Mouse (Mus musculus): ENCODE measurements around the gene Olfr615. TPM values are rescaled to one million over a fixed set of nuclear protein-coding genes. Genes with fewer than 3 reads are reported as not detected.

Gene Olfr615
- polyA plus RNA-seq (2012; rRNA removed; ENCODE audit: low replicate concordance): not detected in 2 replicates

GRCm38 (mm10) chr7:103555779-103556178, at the start of gene Olfr615:
Gene Olfr615, plus strand, starts transcription at chr7:103556079.

GRCm38 (mm10) chr7:103512022-103512421, 43.9 kb upstream of the Olfr615 start, which contains the start of gene Olfr610:
Gene Olfr610, minus strand, starts transcription at chr7:103512122.

GRCm38 (mm10) chr7:103520746-103521145, 35.1 kb upstream of the Olfr615 start, which contains the start of gene Olfr611:
Gene Olfr611, minus strand, starts transcription at chr7:103520846.

GRCm38 (mm10) chr7:103542617-103543016, 13.3 kb upstream of the Olfr615 start, which contains the start of gene Olfr612:
Gene Olfr612, minus strand, starts transcription at chr7:103542717.

DNA sequence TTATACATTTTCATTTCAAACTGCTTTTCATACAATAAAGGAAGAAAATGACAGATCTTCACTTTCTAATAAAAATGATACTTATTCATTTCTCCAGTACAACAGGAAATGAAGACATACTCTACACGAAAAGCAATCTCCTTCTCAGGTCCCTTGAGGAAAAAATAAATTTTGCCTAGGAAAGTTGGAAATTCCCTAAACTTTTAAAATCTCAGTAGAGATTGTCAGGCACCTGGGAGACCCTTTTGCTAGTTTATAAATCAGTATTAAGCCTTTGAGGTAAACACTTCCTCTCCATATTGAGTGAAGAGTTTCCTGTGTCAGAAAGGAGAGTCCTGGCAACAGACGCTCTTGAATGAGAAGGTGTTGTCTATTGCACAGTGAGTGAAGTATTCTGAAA, 8.1 kb upstream of the Olfr615 start, which contains the start of gene Olfr613:
TSS of gene Olfr613 (plus strand) at position 301 of the 400 bp plus-strand sequence.

DNA sequence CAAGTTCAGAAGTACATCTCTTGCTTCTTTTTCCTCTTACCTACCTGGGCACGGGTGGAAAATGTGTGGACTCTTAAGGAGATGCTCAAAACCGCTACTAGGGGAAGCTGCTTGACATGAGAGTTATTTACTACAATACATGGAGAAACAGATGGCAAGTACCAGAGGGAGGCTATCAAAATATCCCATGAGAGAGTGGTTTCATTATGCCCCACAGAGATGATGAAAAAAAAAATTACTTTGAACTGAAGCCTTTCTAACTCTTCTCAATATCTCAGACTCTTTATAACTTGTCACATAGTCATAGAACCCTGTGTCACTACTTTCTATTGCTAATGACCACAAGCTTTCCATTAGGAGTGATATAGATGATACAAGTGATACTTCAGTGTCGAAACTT, 13.2 kb downstream of the Olfr615 start, which contains the start of gene Olfr616:
TSS of gene Olfr616 (minus strand) at position 101 of the 400 bp plus-strand sequence.

DNA sequence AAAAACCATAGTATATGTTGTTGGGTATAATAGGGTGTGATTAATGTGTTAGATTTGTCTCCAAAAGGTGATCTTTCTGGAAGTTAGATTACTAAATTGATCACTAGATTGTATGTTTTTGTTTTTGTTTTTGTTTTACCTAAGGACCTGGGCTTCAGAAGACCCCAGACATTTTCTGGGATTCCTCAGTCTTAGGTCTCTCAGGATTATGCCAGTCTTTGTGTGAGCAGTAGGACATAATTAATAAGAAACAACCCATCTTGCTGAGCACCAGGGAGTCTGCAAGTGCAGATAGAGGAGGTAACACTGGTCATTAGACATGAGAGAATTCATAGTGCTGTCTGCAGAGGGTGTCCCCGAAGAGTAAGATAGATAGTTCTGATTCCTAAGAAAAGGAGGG, 16.9 kb downstream of the Olfr615 start, which contains the start of gene Olfr617:
TSS of gene Olfr617 (plus strand) at position 301 of the 400 bp plus-strand sequence.

DNA sequence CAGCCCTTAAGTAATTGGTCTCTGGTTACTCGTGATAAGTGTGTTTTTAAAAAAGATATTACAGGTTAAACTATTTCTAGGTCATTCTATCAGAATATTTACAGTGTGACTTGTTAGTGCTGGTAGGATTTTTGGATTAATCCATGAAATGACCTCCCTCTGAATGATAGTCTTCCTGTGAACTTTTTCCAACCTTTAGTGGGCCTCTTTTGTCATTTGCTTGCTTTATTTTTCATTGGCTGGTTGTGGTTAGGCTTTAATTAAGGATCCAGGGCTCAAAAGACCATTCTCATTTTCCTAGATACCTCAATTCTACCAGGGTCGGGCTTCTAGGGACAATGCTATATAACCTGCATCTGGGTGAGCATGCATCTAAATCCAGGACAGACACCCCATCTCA, 33.9 kb downstream of the Olfr615 start, which contains the start of gene Olfr618:
TSS of gene Olfr618 (plus strand) at position 301 of the 400 bp plus-strand sequence.

DNA sequence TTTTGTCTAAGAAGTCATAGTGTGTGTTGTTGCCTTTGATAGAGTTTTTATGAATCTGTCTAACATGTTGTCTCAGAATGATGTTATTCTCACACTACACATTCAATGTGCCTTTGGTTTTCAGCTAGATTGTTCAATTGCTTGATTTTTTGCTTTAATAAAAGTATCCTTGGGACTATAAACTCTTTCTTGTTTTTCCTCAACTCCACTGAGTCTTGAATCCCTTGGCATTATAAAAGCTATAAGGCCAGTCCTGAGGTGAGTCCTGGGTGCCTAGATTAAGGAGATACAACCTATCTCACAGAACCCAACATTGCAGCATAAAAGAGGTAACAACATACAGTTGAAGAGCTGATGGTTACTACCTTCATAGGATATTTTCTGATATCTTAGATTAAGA, 44.4 kb downstream of the Olfr615 start, which contains the start of gene Olfr619:
TSS of gene Olfr619 (plus strand) at position 301 of the 400 bp plus-strand sequence.

GRCm38 (mm10) chr7:103612434-103612833, 56.6 kb downstream of the Olfr615 start, which contains the start of gene Olfr620:
Gene Olfr620, minus strand, starts transcription at chr7:103612534.

Other genes starting within 250 kb of the Olfr615 start
- gene Olfr597, start 239.8 kb upstream of the Olfr615 start, polyA plus RNA-seq (2012; rRNA removed; ENCODE audit: low replicate concordance): not detected in 2 replicates
- gene Olfr598, start 232.5 kb upstream of the Olfr615 start, polyA plus RNA-seq (2012; rRNA removed; ENCODE audit: low replicate concordance): not detected in 2 replicates
- gene Olfr599, start 220.2 kb upstream of the Olfr615 start, polyA plus RNA-seq (2012; rRNA removed; ENCODE audit: low replicate concordance): not detected in 2 replicates
- gene Olfr600, start 206.4 kb upstream of the Olfr615 start, polyA plus RNA-seq (2012; rRNA removed; ENCODE audit: low replicate concordance): not detected in 2 replicates
- not detected in 2 replicates for gene Olfr601, start 193.4 kb upstream of the Olfr615 start, polyA plus RNA-seq (2012; rRNA removed; ENCODE audit: low replicate concordance)
- not detected in 2 replicates for gene Olfr603, start 169.9 kb upstream of the Olfr615 start, polyA plus RNA-seq (2012; rRNA removed; ENCODE audit: low replicate concordance)
- gene Usp17lc, start 141.0 kb upstream of the Olfr615 start, polyA plus RNA-seq (2012; rRNA removed; ENCODE audit: low replicate concordance): not detected in 2 replicates
- not detected in 2 replicates for gene Olfr605, start 110.6 kb upstream of the Olfr615 start, polyA plus RNA-seq (2012; rRNA removed; ENCODE audit: low replicate concordance)
- not detected in 2 replicates for gene Olfr606, start 107.0 kb upstream of the Olfr615 start, polyA plus RNA-seq (2012; rRNA removed; ENCODE audit: low replicate concordance)
- not detected in 2 replicates for gene Olfr607, start 91.9 kb upstream of the Olfr615 start, polyA plus RNA-seq (2012; rRNA removed; ENCODE audit: low replicate concordance)
- gene Olfr608, start 86.2 kb upstream of the Olfr615 start, polyA plus RNA-seq (2012; rRNA removed; ENCODE audit: low replicate concordance): not detected in 2 replicates
- not detected in 2 replicates for gene Olfr609, start 58.0 kb upstream of the Olfr615 start, polyA plus RNA-seq (2012; rRNA removed; ENCODE audit: low replicate concordance)
- not detected in 2 replicates for gene Olfr610, start 44.0 kb upstream of the Olfr615 start, polyA plus RNA-seq (2012; rRNA removed; ENCODE audit: low replicate concordance)
- not detected in 2 replicates for gene Olfr611, start 35.2 kb upstream of the Olfr615 start, polyA plus RNA-seq (2012; rRNA removed; ENCODE audit: low replicate concordance)
- gene Olfr612, start 13.4 kb upstream of the Olfr615 start, polyA plus RNA-seq (2012; rRNA removed; ENCODE audit: low replicate concordance): not detected in 2 replicates
- gene Olfr613, start 8.0 kb upstream of the Olfr615 start, polyA plus RNA-seq (2012; rRNA removed; ENCODE audit: low replicate concordance): not detected in 2 replicates
- not detected in 2 replicates for gene Olfr616, start 13.1 kb downstream of the Olfr615 start, polyA plus RNA-seq (2012; rRNA removed; ENCODE audit: low replicate concordance)
- gene Olfr617, start 17.0 kb downstream of the Olfr615 start, polyA plus RNA-seq (2012; rRNA removed; ENCODE audit: low replicate concordance): not detected in 2 replicates
- not detected in 2 replicates for gene Olfr618, start 34.0 kb downstream of the Olfr615 start, polyA plus RNA-seq (2012; rRNA removed; ENCODE audit: low replicate concordance)
- gene Olfr619, start 44.5 kb downstream of the Olfr615 start, polyA plus RNA-seq (2012; rRNA removed; ENCODE audit: low replicate concordance): not detected in 2 replicates
- gene Olfr620, start 56.5 kb downstream of the Olfr615 start, polyA plus RNA-seq (2012; rRNA removed; ENCODE audit: low replicate concordance): not detected in 2 replicates
- not detected in 2 replicates for gene Olfr622, start 86.6 kb downstream of the Olfr615 start, polyA plus RNA-seq (2012; rRNA removed; ENCODE audit: low replicate concordance)
- gene Olfr623, start 107.6 kb downstream of the Olfr615 start, polyA plus RNA-seq (2012; rRNA removed; ENCODE audit: low replicate concordance): not detected in 2 replicates
- not detected in 2 replicates for gene Olfr624, start 115.1 kb downstream of the Olfr615 start, polyA plus RNA-seq (2012; rRNA removed; ENCODE audit: low replicate concordance)
- gene Olfr625-ps1, start 126.6 kb downstream of the Olfr615 start, polyA plus RNA-seq (2012; rRNA removed; ENCODE audit: low replicate concordance): not detected in 2 replicates
- gene Olfr243, start 158.6 kb downstream of the Olfr615 start, polyA plus RNA-seq (2012; rRNA removed; ENCODE audit: low replicate concordance): not detected in 2 replicates
- not detected in 2 replicates for gene Olfr628, start 174.3 kb downstream of the Olfr615 start, polyA plus RNA-seq (2012; rRNA removed; ENCODE audit: low replicate concordance)
- not detected in 2 replicates for gene Olfr629, start 188.9 kb downstream of the Olfr615 start, polyA plus RNA-seq (2012; rRNA removed; ENCODE audit: low replicate concordance)
- gene Olfr630, start 201.3 kb downstream of the Olfr615 start, polyA plus RNA-seq (2012; rRNA removed; ENCODE audit: low replicate concordance): not detected in 2 replicates
- gene Olfr69, start 215.5 kb downstream of the Olfr615 start, polyA plus RNA-seq (2012; rRNA removed; ENCODE audit: low replicate concordance): not detected in 2 replicates
- not detected in 2 replicates for gene Olfr68, start 223.6 kb downstream of the Olfr615 start, polyA plus RNA-seq (2012; rRNA removed; ENCODE audit: low replicate concordance)
- not detected in 2 replicates for gene Olfr67, start 235.7 kb downstream of the Olfr615 start, polyA plus RNA-seq (2012; rRNA removed; ENCODE audit: low replicate concordance)

Data from subcutaneous adipose tissue, adult 2 months (tissue).